Mouse (Mus musculus) E14TG2a.4 (cell line): ENCODE measurements around the gene Foxo6.

Experiments used
- CTCF ChIP-seq: conservative IDR thresholded peaks from 2 replicates; pipeline ENCODE4 v1.5.1; 2014; ENCODE audit warnings: low read length
- POU5F1 ChIP-seq: IDR thresholded peaks from 2 replicates; pipeline ENCODE4 v1.6.1; 2014; ENCODE audit warnings: low read length, borderline replicate concordance

GRCm38 (mm10) chr4:120304580-120304979 is 17.4 kb upstream of the Foxo6 start:
- TF ChIP-seq CTCF (no peak), POU5F1 (no peak)
